Mouse (Mus musculus): ENCODE data around the gene Rnase2a.
"Not testable (repeated sequence)": the region's sequence is repeated elsewhere in the genome, so short reads cannot be mapped to it uniquely, and the experiment has no call there.

- not testable (repeated sequence) for TF ChIP-seq CTCF (IDR thresholded peaks at IDR 0.05; ENCODE audit: low read depth, low read length); POLR2AphosphoS5 (IDR thresholded peaks at IDR 0.05; ENCODE audit: insufficient replicate concordance, low read depth, low read length); GATA1 (IDR thresholded peaks at IDR 0.05; ENCODE audit: borderline replicate concordance, low read length); TAL1 (conservative IDR thresholded peaks at IDR 0.05; ENCODE audit: low read depth, low read length); GATA2 (IDR thresholded peaks at IDR 0.05; ENCODE audit: borderline replicate concordance, low read depth, low read length)
Observed at GRCm38 (mm10) chr14:51237488-51237887, 18.4 kb downstream of the Rnase2a start.
